Mouse (Mus musculus): ENCODE results near the gene Tmx1. TPM values are rescaled to one million over a fixed set of nuclear protein-coding genes. Genes with fewer than 3 reads are reported as not detected.

Gene Tmx1
- polyA plus RNA-seq, 1 experiment from 2014 or later: 104 TPM

DNA sequence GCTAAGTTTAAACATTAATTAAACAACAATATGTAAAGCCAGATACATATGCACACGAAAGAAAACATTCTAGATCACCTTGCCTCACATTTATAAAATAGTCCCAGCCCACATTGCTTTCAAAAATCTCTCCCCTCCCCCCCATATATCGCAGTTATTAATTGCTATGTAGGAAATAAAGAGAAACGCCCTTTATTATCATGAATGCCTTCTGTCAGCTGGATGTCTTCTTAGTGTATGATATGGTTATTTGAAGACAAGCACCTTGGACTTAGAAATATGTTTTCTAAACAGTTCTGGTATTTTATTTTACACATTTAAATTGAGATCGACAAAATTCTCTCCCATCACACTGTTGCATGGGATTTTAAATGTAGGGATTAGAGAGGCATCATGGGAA lies 23.3 kb upstream of the Tmx1 start:
- Histone ChIP-seq H3K27me3 (ENCODE audit: control insufficient read depth, insufficient read depth, low read length) (no peaks in the 10 kb centered on the region), H3K9me3 (ENCODE audit: control insufficient read depth, low read length) (no peaks in the 10 kb centered on the region), H3K4me2 (replicated peaks; ENCODE audit: low read depth, low read length) (no peak overlapping the region), H3K36me3 (ENCODE audit: control insufficient read depth, insufficient read depth, low read length) (no peaks in the 10 kb centered on the region), H3K27ac (ENCODE audit: low read depth, low read length) (no peak overlapping the region), H3K4me3 (ENCODE audit: low read depth, low read length) (no peak overlapping the region), H3K4me1 (replicated peaks; ENCODE audit: control insufficient read depth, insufficient read depth, low read length) (no peaks in the 10 kb centered on the region), H3K9ac (ENCODE audit: low read depth, low read length) (no peak overlapping the region)
- WGBS: 85% methylated on average over 4 of the region's 4 CpGs
- no peak for ATAC-seq (ENCODE audit: low FRiP score)
- no peak for DNase-seq (ENCODE audit: low spot score)

DNA sequence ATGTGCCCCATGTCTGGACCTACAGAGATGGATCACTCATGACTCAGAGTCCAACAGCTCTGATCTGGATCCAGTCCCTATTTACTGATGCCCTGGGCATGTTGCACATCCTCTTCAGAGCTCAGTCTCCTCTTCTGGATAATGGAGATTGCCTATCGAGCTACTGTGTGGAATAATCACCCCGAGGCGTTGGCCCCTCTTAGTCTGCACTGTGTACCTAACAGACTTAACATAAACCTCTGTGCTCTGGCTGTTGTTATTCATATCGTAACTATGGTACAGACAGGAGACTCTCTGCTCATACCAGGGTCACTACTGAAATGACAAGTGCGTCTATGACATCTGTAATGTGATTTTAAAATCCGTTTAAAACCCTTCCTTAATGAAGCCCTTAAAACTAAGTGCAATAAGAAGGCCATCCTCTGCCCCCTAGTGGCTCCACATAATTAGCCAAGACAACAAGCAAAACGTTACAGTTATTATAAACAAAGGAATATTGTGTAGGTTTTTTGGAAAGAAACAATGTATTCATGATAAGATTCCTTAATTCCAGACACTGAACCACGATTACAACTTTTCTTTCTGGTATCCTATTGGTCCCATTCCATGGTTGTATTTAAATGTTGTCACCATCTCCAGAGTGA lies 22.5 kb upstream of the Tmx1 start:
- no peak overlapping the region for H3K9ac ChIP-seq (ENCODE audit: low read depth, low read length)
- H3K4me3 ChIP-seq (ENCODE audit: low read depth, low read length): no peak overlapping the region
- H3K4me2 ChIP-seq (replicated peaks; ENCODE audit: low read depth, low read length): no peak overlapping the region
- H3K36me3 ChIP-seq (ENCODE audit: control insufficient read depth, insufficient read depth, low read length): no peaks in the 10 kb centered on the region
- no peaks in the 10 kb centered on the region for H3K9me3 ChIP-seq (ENCODE audit: control insufficient read depth, low read length)
- 35% methylated on average over 8 of the region's 8 CpGs for WGBS
- no peaks in the 10 kb centered on the region for H3K27me3 ChIP-seq (ENCODE audit: control insufficient read depth, insufficient read depth, low read length)
- ATAC-seq (ENCODE audit: low FRiP score) (0 out of 2 replicates have a peak, but pooled peaks have one; percentile 22), DNase-seq (ENCODE audit: low spot score) (peak; percentile 69)
- H3K27ac ChIP-seq (ENCODE audit: low read depth, low read length): no peak overlapping the region
- no peaks in the 10 kb centered on the region for H3K4me1 ChIP-seq (replicated peaks; ENCODE audit: control insufficient read depth, insufficient read depth, low read length)

DNA sequence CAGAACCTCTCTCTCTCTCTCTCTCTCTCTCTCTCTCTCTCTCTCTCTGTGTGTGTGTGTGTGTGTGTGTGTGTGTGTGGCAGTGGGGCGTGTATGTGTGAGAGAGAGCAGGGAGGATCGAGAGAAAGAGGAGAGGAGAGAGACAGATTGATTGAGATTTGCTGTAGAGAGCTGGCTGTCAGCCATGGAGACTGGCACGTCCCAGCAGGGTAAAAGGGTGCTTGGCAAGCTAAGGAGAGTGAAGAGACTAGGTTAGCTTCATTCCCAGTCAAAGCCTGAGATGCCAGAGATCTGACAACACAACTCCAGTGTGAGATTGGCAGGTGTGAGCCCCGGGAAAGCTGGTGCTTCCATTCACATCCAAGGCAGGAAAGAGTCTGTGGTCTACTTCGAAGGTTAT lies 21.5 kb upstream of the Tmx1 start:
- no peak overlapping the region for H3K4me3 ChIP-seq (ENCODE audit: low read depth, low read length)
- no peaks in the 10 kb centered on the region for H3K9me3 ChIP-seq (ENCODE audit: control insufficient read depth, low read length)
- WGBS: 75% methylated on average over 5 of the region's 5 CpGs
- H3K36me3 ChIP-seq (ENCODE audit: control insufficient read depth, insufficient read depth, low read length): no peaks in the 10 kb centered on the region
- ATAC-seq (ENCODE audit: low FRiP score) (no peak), DNase-seq (ENCODE audit: low spot score) (no peak)
- no peaks in the 10 kb centered on the region for H3K27me3 ChIP-seq (ENCODE audit: control insufficient read depth, insufficient read depth, low read length)
- H3K4me2 ChIP-seq (replicated peaks; ENCODE audit: low read depth, low read length): no peak overlapping the region
- no peak overlapping the region for H3K9ac ChIP-seq (ENCODE audit: low read depth, low read length)
- H3K4me1 ChIP-seq (replicated peaks; ENCODE audit: control insufficient read depth, insufficient read depth, low read length): no peaks in the 10 kb centered on the region
- H3K27ac ChIP-seq (ENCODE audit: low read depth, low read length): no peak overlapping the region

DNA sequence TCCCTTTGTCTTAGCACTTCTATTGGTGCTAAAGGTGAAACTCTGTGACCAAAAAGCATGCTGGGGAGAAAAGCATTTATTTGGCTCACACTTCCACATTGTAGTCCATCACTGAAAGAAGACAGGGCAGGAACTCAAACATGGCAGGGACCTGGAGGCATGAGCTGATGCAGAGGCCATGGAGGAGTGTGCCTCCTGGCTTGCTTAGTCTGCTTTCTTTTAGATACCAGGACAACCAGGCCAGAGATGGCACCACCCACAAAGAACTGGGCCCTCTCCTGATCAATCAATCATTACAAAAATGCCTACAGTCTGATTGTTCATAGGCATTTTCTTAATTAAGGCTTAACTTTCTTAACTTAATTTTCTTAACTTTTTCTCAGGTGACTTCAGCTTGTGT lies 2.9 kb upstream of the Tmx1 start:
- Histone ChIP-seq H3K4me3 (ENCODE audit: low read depth, low read length) (no peak overlapping the region), H3K9me3 (ENCODE audit: control insufficient read depth, low read length) (no peaks in the 10 kb centered on the region), H3K36me3 (ENCODE audit: control insufficient read depth, insufficient read depth, low read length) (no peaks in the 10 kb centered on the region), H3K27me3 (ENCODE audit: control insufficient read depth, insufficient read depth, low read length) (no peaks in the 10 kb centered on the region), H3K4me1 (replicated peaks; ENCODE audit: control insufficient read depth, insufficient read depth, low read length) (0 out of 2 replicates have a peak, but pooled peaks cover 2% of the 10 kb centered on the region), H3K4me2 (replicated peaks; ENCODE audit: low read depth, low read length) (no peak overlapping the region), H3K9ac (ENCODE audit: low read depth, low read length) (no peak overlapping the region), H3K27ac (ENCODE audit: low read depth, low read length) (no peak overlapping the region)
- DNase-seq (ENCODE audit: low spot score) (no peak), ATAC-seq (ENCODE audit: low FRiP score) (no peak)

DNA sequence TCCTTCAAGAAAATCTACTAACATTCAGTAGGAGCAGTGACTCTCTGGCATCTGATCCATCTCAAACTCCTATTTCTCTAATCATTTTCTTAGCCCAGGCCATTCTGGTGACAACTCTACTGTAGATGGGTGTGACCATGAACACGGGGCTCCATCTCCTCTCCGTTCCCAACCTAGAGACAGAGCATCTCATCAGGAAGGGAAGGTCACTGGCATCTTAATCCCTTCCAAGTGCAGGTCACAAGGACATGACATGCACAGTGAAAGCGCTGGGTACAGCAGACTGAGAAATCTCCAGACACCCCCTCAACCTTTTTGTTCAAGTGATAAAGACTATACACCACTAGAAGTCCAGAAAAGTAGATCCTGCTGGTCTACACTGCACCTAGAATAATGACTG lies 1.4 kb upstream of the Tmx1 start:
- DNase-seq (ENCODE audit: low spot score) (no peak), ATAC-seq (ENCODE audit: low FRiP score) (no peak)
- Histone ChIP-seq H3K27me3 (ENCODE audit: control insufficient read depth, insufficient read depth, low read length) (no peaks in the 10 kb centered on the region), H3K4me3 (ENCODE audit: low read depth, low read length) (no peak overlapping the region), H3K9ac (ENCODE audit: low read depth, low read length) (no peak overlapping the region), H3K4me1 (replicated peaks; ENCODE audit: control insufficient read depth, insufficient read depth, low read length) (0 out of 2 replicates have a peak, but pooled peaks cover 2% of the 10 kb centered on the region), H3K27ac (ENCODE audit: low read depth, low read length) (no peak overlapping the region), H3K36me3 (ENCODE audit: control insufficient read depth, insufficient read depth, low read length) (no peaks in the 10 kb centered on the region), H3K4me2 (replicated peaks; ENCODE audit: low read depth, low read length) (no peak overlapping the region), H3K9me3 (ENCODE audit: control insufficient read depth, low read length) (no peaks in the 10 kb centered on the region)
- WGBS: 95% methylated on average over 3 of the region's 3 CpGs

DNA sequence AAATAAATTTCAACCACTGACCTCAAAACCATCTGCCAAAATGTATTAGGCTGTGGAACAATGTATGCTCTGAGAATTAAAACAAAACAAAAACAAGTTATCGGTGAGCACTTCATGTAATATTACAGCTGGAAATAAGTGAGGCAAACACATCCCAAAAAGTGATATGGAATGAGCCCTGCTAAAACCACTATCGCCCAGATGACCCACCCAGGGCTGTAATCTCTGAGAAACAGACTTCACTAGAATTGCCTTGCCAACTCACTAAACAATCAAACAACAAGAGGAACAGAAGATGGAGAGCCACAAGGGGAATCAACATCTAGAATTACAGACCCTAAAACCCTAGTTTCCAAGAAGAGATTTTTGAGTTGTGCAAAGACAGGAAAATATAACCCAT lies 752 bp upstream of the Tmx1 start:
- Histone ChIP-seq H3K27ac (ENCODE audit: low read depth, low read length) (no peak overlapping the region; the same call in 1 of the 2 replicates), H3K27me3 (ENCODE audit: control insufficient read depth, insufficient read depth, low read length) (no peaks in the 10 kb centered on the region), H3K4me3 (ENCODE audit: low read depth, low read length) (peak overlapping the region; percentile 74; the same call in 1 of the 2 replicates), H3K4me1 (replicated peaks; ENCODE audit: control insufficient read depth, insufficient read depth, low read length) (0 out of 2 replicates have a peak, but pooled peaks cover 2% of the 10 kb centered on the region), H3K36me3 (ENCODE audit: control insufficient read depth, insufficient read depth, low read length) (no peaks in the 10 kb centered on the region), H3K4me2 (replicated peaks; ENCODE audit: low read depth, low read length) (peak overlapping the region; percentile 69; the same call in 1 of the 2 replicates), H3K9ac (ENCODE audit: low read depth, low read length) (no peak overlapping the region), H3K9me3 (ENCODE audit: control insufficient read depth, low read length) (no peaks in the 10 kb centered on the region)
- no peak for ATAC-seq (ENCODE audit: low FRiP score)
- DNase-seq (ENCODE audit: low spot score): peak; percentile 10
- WGBS: 86% methylated on average over 2 of the region's 2 CpGs

DNA sequence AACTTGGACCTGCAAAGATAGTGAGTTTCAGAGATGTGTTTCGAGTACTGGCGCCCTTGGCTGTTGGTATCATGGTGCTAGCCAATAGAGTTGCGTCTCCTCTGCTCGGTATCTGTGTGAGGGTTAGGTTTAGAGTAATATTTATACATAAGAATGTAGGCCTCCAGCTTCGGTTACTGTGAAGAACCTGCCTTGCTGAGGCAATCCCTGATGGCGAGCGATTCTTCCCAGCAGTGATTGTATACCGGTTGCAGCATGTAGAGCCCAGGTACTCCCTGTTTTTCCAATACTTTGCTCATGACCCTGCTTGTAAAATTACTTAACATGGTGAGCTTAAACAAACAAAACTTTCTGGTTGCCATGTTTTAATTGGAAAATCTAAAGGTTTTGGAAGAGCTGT lies 2.3 kb downstream of the Tmx1 start:
- no peak for ATAC-seq (ENCODE audit: low FRiP score)

DNA sequence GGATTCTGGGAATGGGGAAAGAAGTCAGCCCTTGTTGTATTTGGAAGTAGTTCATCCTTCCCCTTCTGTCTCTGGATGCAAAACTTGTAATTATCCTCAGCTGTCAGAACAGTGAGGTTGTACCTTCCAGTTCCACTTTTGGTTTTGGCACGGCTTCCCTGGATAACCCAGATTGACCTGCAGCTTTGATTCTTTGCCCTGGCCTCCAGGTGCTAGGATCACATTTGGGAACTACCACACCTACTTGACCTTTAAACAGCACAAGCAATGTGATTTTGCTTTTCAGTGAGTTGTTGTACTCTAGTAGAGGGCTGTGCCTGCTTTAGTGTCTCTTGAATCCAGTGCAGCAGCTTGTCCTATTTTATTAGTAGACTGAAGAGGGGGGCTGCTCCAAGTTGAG lies 6.7 kb downstream of the Tmx1 start:
- H3K27me3 ChIP-seq (ENCODE audit: control insufficient read depth, insufficient read depth, low read length): no peaks in the 10 kb centered on the region
- H3K36me3 ChIP-seq (ENCODE audit: control insufficient read depth, insufficient read depth, low read length): peaks cover 6% of the 10 kb centered on the region
- ATAC-seq (ENCODE audit: low FRiP score): no peak
- H3K4me2 ChIP-seq (replicated peaks; ENCODE audit: low read depth, low read length): no peak overlapping the region
- H3K9ac ChIP-seq (ENCODE audit: low read depth, low read length): no peak overlapping the region
- H3K4me3 ChIP-seq (ENCODE audit: low read depth, low read length): no peak overlapping the region
- no peak overlapping the region for H3K27ac ChIP-seq (ENCODE audit: low read depth, low read length)
- no peaks in the 10 kb centered on the region for H3K9me3 ChIP-seq (ENCODE audit: control insufficient read depth, low read length)
- 92% methylated on average over 1 of the region's 1 CpGs for WGBS
- no peak for DNase-seq (ENCODE audit: low spot score)
- no peaks in the 10 kb centered on the region for H3K4me1 ChIP-seq (replicated peaks; ENCODE audit: control insufficient read depth, insufficient read depth, low read length)

More for the DNA sequence above, 2.3 kb downstream of the Tmx1 start:
- no peak overlapping the region for H3K27ac ChIP-seq (ENCODE audit: low read depth, low read length)
- no peak overlapping the region for H3K4me3 ChIP-seq (ENCODE audit: low read depth, low read length)
- 95% methylated on average over 8 of the region's 8 CpGs for WGBS
- H3K9ac ChIP-seq (ENCODE audit: low read depth, low read length): no peak overlapping the region
- H3K9me3 ChIP-seq (ENCODE audit: control insufficient read depth, low read length): no peaks in the 10 kb centered on the region
- peaks cover 5% of the 10 kb centered on the region for H3K36me3 ChIP-seq (ENCODE audit: control insufficient read depth, insufficient read depth, low read length)
- DNase-seq (ENCODE audit: low spot score): no peak
- no peaks in the 10 kb centered on the region for H3K27me3 ChIP-seq (ENCODE audit: control insufficient read depth, insufficient read depth, low read length)
- H3K4me2 ChIP-seq (replicated peaks; ENCODE audit: low read depth, low read length): no peak overlapping the region
- 0 out of 2 replicates have a peak, but pooled peaks cover 2% of the 10 kb centered on the region for H3K4me1 ChIP-seq (replicated peaks; ENCODE audit: control insufficient read depth, insufficient read depth, low read length)

DNA sequence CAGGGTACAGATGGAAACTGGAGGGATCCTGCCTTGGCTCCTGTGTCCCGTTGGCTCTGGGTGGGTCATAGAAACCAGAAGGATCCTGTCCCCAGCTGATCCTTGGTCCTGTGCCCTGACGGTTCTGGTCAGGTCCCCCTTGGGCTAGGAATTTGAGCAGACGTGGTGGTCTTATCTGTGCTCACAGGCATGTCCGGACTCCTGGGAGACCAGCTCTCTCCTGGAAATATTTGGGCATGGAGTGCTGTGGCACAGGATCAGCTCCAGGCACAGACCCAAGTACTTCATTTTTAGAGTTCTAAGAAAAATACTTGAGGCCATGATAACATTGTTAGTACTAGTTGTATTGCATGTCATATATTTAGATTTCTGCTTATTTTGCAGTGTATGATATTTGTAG lies 11.1 kb downstream of the Tmx1 start:
- Histone ChIP-seq H3K27ac (ENCODE audit: low read depth, low read length) (no peak overlapping the region), H3K4me2 (replicated peaks; ENCODE audit: low read depth, low read length) (no peak overlapping the region), H3K27me3 (ENCODE audit: control insufficient read depth, insufficient read depth, low read length) (no peaks in the 10 kb centered on the region), H3K9me3 (ENCODE audit: control insufficient read depth, low read length) (no peaks in the 10 kb centered on the region), H3K36me3 (ENCODE audit: control insufficient read depth, insufficient read depth, low read length) (peaks cover 8% of the 10 kb centered on the region), H3K9ac (ENCODE audit: low read depth, low read length) (no peak overlapping the region), H3K4me3 (ENCODE audit: low read depth, low read length) (no peak overlapping the region), H3K4me1 (replicated peaks; ENCODE audit: control insufficient read depth, insufficient read depth, low read length) (no peaks in the 10 kb centered on the region)
- WGBS: 94% methylated on average over 4 of the region's 4 CpGs
- ATAC-seq (ENCODE audit: low FRiP score) (no peak), DNase-seq (ENCODE audit: low spot score) (no peak)
